Mouse (Mus musculus): Measurements from ENCODE around the gene Gtsf1l.

- TF ChIP-seq CTCF (IDR thresholded peaks at IDR 0.05; ENCODE audit: low read depth, low read length) = no peak
- TF ChIP-seq GATA1 (IDR thresholded peaks at IDR 0.05; ENCODE audit: borderline replicate concordance, low read length) = no peak
- no peak for TF ChIP-seq TAL1 (conservative IDR thresholded peaks at IDR 0.05; ENCODE audit: low read depth, low read length)
- TF ChIP-seq POLR2AphosphoS5 (IDR thresholded peaks at IDR 0.05; ENCODE audit: insufficient replicate concordance, low read depth, low read length) = no peak
Measured at GRCm38 (mm10) chr2:163051691-163052090, 36.0 kb downstream of the Gtsf1l start.

Data from G1E (cell line).